Mouse (Mus musculus) heart, embryonic 15.5 days (tissue): Measurements from ENCODE around the gene Chp2. TPM values are rescaled to one million over a fixed set of nuclear protein-coding genes. Genes with fewer than 3 reads are reported as not detected.
"Not testable (repeated sequence)": the region's sequence is repeated elsewhere in the genome, so short reads cannot be mapped to it uniquely, and the experiment has no call there.

Experiments
- ATAC-seq: fragments of 200-750 bp; cut with Nextera tagmentation; replicated peaks from 2 replicates; pipeline ENCODE4 v1.8.0; 2017; ENCODE audit warnings: low read depth, moderate TSS enrichment; ENCODE audit not compliant: insufficient number of reproducible peaks, insufficient read depth, low FRiP score
- H3K27ac ChIP-seq: fragments of 300-500 bp; sonication (generic); 2 replicates; pipeline ENCODE4 v1.5.1; 2015; ENCODE audit warnings: mild to moderate bottlenecking, inconsistent platforms
- H3K27me3 ChIP-seq: fragments of 300-500 bp; sonication (generic); 2 replicates; pipeline ENCODE4 v1.6.1; 2015; ENCODE audit warnings: inconsistent platforms
- H3K36me3 ChIP-seq: fragments of 300-500 bp; sonication (generic); 2 replicates; pipeline ENCODE4 v1.6.1; 2015; ENCODE audit warnings: mild to moderate bottlenecking, inconsistent platforms
- H3K4me1 ChIP-seq: fragments of 300-500 bp; sonication (generic); replicated peaks from 2 replicates; pipeline ENCODE4 v1.6.1; 2015; ENCODE audit warnings: inconsistent platforms
- H3K4me2 ChIP-seq: fragments of 300-500 bp; sonication (generic); 2 replicates; pipeline ENCODE4 v1.6.1; 2015; ENCODE audit warnings: inconsistent platforms, mild to moderate bottlenecking, moderate library complexity
- H3K4me3 ChIP-seq: fragments of 300-500 bp; sonication (generic); 2 replicates; pipeline ENCODE4 v1.5.1; 2015; ENCODE audit warnings: mild to moderate bottlenecking, inconsistent platforms
- H3K9ac ChIP-seq: fragments of 300-500 bp; sonication (generic); 2 replicates; pipeline ENCODE4 v1.6.1; 2015; ENCODE audit warnings: mild to moderate bottlenecking, inconsistent platforms
- H3K9me3 ChIP-seq: fragments of 300-500 bp; sonication (generic); replicated peaks from 2 replicates; pipeline ENCODE4 v1.6.1; 2016; ENCODE audit warnings: inconsistent platforms
- WGBS: fragments of 180-500 bp; shearing (Covaris S2); methylation state at CpG from one replicate; pipeline ENCODE4 v1.1.7; 2015; ENCODE audit warnings: mixed read lengths; 5-methylcytosine and 5-hydroxymethylcytosine counted together
- polyA plus RNA-seq: library from polyadenylated mRNA; unstranded; fragments of >200 nt; fragmentation: Nextera tagmentation; extraction: Ambion mirVana; gene quantifications from 2 replicates; pipeline ENCODE4 v1.2.1, GENCODE M21; 2015

Chp2 gene
- polyA plus RNA-seq, 1 experiment from 2014 or later: 0.49 TPM

DNA sequence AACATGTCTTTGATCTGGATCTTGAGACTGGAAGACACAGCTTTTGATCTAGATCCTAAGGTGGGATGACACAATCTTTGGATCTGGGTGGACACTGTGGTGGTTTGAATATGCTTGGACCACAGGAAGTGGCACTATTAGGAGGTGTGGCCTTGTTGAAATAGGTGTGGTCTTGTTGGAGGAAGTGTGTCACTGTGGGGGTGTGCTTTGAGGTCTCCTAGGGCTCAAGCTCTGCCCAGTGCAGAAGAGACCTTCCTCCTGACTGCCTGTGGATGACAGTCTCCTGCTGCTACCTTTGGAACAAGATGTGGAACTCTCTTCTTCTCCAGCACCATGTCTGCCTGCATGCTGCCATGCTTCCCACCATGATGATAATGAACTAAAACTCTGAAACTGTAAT lies 23.4 kb downstream of the Chp2 start:
- not testable (repeated sequence) for H3K36me3 ChIP-seq, H3K9me3 ChIP-seq, H3K27me3 ChIP-seq, H3K4me1 ChIP-seq, H3K27ac ChIP-seq, H3K9ac ChIP-seq, ATAC-seq, H3K4me2 ChIP-seq, H3K4me3 ChIP-seq

DNA sequence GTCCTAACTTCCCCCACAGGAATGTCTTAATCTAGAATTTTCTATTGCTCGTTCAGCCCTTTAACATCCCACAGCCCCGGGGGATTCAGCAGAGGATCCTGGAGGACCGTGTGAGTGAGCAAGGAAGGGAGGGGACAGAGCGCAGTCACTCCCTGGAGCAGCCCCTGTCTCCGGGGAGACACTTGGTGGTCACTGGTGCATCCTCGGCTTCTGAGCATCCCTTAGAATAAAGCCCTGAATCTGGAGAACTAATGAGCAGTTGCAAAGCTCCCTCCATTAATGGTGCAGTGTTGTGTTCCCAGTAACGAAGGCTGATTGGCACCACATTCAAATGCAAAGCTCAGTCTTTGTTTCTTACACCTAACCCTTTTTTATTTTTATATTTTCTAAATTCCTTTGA lies 24.9 kb downstream of the Chp2 start:
- 50% methylated on average over 7 of the region's 7 CpGs for WGBS
- ATAC-seq: no peak
- Histone ChIP-seq H3K9me3 (no peaks in the 10 kb centered on the region), H3K27ac (no peak overlapping the region), H3K4me2 (no peak overlapping the region), H3K36me3 (no peaks in the 10 kb centered on the region), H3K4me3 (no peak overlapping the region), H3K4me1 (no peaks in the 10 kb centered on the region), H3K9ac (no peak overlapping the region), H3K27me3 (no peaks in the 10 kb centered on the region)

DNA sequence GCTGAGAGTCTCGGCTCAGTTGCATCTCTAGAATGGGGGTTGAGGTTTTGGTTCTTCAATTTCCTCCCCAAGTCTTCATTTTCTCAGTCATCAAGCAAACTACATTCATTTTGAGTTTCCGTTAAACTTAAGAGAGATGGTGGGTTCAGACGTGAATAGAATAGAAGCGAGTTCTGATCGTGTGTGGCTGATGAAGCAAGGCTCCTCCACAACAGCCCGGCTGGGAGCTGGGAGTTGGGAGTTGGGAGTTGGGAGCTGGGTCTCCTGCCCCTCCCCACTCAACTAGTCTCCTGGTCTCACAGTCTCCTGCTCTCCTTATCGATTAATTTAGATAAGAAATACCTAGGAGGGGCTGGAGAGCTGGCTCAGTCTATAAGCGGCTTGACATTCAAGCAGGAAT lies 25.3 kb downstream of the Chp2 start:
- no peaks in the 10 kb centered on the region for H3K36me3 ChIP-seq
- no peaks in the 10 kb centered on the region for H3K27me3 ChIP-seq
- H3K4me2 ChIP-seq: no peak overlapping the region
- H3K27ac ChIP-seq: no peak overlapping the region
- 59% methylated on average over 8 of the region's 8 CpGs for WGBS
- no peaks in the 10 kb centered on the region for H3K4me1 ChIP-seq
- no peak overlapping the region for H3K9ac ChIP-seq
- H3K9me3 ChIP-seq: no peaks in the 10 kb centered on the region
- ATAC-seq: no peak
- no peak overlapping the region for H3K4me3 ChIP-seq

DNA sequence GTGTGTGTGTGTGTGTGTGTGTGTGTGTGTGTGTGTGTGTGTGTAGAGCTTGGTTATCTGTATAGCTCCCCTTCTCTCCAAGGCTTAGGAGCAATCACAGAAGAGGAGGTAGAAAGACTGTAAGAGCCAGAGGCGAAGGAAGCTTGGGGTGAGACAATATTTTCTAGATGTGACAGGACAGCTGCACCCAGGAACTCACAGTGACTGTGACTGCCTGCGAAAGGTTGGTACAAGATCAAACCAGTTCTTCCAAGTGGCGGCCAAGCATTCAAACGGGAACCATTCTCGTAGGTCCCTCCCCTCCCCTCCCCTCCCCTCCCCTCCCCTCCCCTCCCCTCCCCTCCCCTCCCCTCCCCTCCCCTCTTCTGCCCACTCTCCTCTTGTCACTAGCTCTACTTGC lies 26.7 kb downstream of the Chp2 start:
- ATAC-seq: no peak
- no peaks in the 10 kb centered on the region for H3K4me1 ChIP-seq
- 64% methylated on average over 5 of the region's 5 CpGs for WGBS
- no peak overlapping the region for H3K4me2 ChIP-seq
- no peak overlapping the region for H3K4me3 ChIP-seq
- no peak overlapping the region for H3K27ac ChIP-seq
- no peaks in the 10 kb centered on the region for H3K9me3 ChIP-seq
- H3K9ac ChIP-seq: no peak overlapping the region
- H3K36me3 ChIP-seq: no peaks in the 10 kb centered on the region
- no peaks in the 10 kb centered on the region for H3K27me3 ChIP-seq

DNA sequence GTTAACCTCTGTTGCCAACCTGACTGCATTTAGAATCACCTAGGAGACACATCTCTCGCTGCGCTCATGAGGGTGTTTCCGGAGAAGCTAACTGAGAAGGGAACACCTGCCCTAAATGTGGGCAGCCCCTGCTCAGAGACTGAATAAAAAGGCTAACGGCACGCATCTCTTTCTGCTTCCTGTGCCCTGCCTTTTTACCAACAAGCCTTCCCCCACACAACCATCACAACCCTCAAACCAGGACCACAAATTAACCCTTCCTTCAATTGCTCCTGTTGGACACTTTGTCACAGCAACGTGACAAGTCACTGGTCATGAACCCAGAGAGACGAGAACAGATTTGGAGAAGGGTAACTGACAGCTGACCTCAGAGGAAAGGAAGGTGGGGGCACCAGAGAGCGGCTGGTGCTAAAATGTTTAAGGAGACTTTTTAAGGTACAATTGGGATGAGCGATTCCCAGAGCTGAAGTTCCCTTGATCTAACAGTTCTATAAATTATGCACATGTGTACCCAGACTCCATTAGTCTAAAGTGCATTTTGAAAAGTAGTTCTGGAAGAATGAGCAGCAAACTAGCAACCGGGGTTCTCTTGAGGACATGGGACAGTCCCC lies 28.1 kb downstream of the Chp2 start:
- H3K4me1 ChIP-seq: peaks cover 2% of the 10 kb centered on the region; the same call in 1 of the 2 replicates
- H3K9ac ChIP-seq: no peak overlapping the region
- H3K4me3 ChIP-seq: no peak overlapping the region
- no peak for ATAC-seq
- WGBS: 72% methylated on average over 10 of the region's 10 CpGs
- H3K9me3 ChIP-seq: no peaks in the 10 kb centered on the region
- H3K27me3 ChIP-seq: no peaks in the 10 kb centered on the region
- no peaks in the 10 kb centered on the region for H3K36me3 ChIP-seq
- no peak overlapping the region for H3K27ac ChIP-seq
- no peak overlapping the region for H3K4me2 ChIP-seq

DNA sequence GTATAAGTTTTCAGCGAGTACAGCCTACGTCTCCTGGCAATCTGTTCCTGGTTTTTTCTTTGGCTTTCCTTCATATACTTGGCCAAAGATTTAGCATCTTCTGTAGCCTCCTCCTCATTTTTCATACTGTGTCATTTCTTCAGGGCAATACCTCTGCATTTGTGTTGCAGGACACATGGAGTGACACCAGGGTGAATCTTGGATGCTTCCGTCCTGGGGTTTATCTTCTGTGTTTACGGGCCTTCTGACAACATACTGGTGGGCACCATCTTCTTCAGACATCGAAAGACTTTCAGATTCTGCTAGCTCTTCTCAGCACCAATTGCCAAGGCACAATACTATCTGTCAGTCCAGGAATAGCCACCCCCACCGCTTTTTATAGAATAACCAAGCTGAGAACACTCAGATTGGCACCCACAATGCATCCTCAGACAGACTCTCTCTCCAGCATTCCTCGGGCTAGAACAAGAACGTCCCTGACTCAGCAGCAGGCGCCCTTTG lies 30.1 kb downstream of the Chp2 start:
- Histone ChIP-seq H3K27ac (no peak overlapping the region), H3K36me3 (no peaks in the 10 kb centered on the region), H3K4me3 (no peak overlapping the region), H3K4me1 (peaks cover 2% of the 10 kb centered on the region; the same call in 1 of the 2 replicates), H3K9me3 (no peaks in the 10 kb centered on the region), H3K4me2 (no peak overlapping the region), H3K9ac (no peak overlapping the region), H3K27me3 (no peaks in the 10 kb centered on the region)
- WGBS: 72% methylated on average over 9 of the region's 9 CpGs
- no peak for ATAC-seq

DNA sequence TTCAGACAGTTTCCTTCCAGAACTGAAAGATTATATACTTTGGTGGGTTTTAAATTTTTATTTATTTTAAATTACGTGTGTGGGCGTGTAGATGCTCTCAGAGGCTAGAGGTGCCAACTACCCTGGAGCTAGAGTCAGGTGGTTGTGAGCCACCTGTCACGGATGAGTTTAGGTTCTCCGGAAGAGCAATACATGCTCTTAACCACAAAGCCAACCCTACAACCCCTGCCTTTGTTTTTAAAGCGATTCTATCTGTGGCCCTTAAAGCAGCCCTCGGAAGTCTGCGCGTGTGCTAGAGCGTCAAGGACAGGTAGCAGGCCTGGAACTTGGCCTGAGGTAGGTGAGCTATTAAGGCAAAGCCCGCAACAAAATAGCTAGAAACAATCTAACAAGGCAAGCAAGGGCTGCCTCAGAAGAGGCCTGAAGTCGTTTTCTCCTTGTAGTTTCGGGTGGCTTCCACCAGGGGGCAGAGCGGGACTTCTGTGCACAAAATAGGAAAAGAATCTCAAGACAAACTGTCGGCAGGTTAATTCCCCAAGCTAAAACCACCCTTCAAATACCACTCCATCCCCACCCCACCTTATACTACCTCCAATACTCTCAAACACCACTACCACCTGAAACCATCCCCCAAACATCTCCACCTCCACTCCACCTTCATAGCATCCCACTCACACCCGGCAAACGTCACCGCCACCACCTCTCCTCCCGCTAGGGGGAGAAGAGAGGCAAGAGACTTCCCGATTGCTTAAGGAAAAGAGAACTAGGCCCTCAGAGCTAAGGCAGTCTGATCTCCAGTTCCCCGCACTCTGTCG lies 32.1 kb downstream of the Chp2 start:
- Histone ChIP-seq H3K27me3 (no peaks in the 10 kb centered on the region), H3K9ac (no peak overlapping the region), H3K4me2 (peak overlapping the region; percentile 37), H3K4me3 (no peak overlapping the region), H3K27ac (no peak overlapping the region), H3K36me3 (no peaks in the 10 kb centered on the region), H3K9me3 (no peaks in the 10 kb centered on the region), H3K4me1 (peaks cover 2% of the 10 kb centered on the region; the same call in 1 of the 2 replicates)
- ATAC-seq: no peak
- WGBS: 25% methylated on average over 21 of the region's 21 CpGs

DNA sequence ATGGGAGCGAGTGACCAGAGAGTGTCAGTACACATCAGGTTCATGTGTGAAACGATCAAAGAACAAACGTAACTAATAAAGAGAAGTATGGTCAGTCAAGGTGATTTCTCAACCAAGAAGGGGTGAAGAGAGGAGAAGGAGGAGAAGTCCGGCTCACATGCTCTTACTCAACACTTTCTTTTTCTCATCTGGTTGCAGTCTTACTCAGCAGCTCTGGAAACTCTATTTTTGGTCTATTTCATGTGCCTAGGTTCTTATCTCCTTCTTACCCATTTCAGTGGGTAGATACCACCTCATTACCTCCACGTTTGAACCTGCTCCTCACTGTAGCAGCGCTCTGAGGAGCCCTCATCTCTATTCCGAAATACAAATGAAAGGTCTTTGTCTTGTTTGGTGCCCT lies 37.4 kb downstream of the Chp2 start:
- Histone ChIP-seq H3K4me1 (no peaks in the 10 kb centered on the region; the same call in 1 of the 2 replicates), H3K4me3 (no peak overlapping the region)
- WGBS: 68% methylated on average over 7 of the region's 7 CpGs

DNA sequence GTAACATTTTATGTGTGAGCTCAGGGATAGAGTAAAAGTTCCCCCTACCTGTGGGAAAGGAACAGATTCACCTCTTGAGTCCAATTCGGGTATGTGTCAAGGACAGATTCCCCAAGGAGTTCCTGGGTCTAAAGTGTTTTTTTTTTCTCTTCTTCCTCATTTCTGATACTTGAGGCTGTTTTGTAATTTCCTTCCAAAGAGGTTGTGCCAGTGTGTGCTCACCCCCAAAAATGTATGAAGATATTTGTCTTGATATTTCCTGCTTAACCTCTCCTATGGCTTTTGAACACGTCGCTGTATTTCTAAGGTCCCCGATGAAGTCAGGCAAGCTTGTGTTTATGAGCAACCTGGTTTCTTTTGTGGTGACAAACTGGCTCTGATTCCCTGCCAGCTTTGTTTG lies 39.2 kb downstream of the Chp2 start:
- no peaks in the 10 kb centered on the region for H3K9me3 ChIP-seq
- no peak overlapping the region for H3K4me3 ChIP-seq
- H3K4me2 ChIP-seq: no peak overlapping the region
- WGBS: 81% methylated on average over 4 of the region's 4 CpGs
- no peaks in the 10 kb centered on the region for H3K27me3 ChIP-seq
- no peak overlapping the region for H3K27ac ChIP-seq
- H3K36me3 ChIP-seq: no peaks in the 10 kb centered on the region
- no peak overlapping the region for H3K9ac ChIP-seq
- no peaks in the 10 kb centered on the region for H3K4me1 ChIP-seq
- no peak for ATAC-seq

More for the DNA sequence above, 37.4 kb downstream of the Chp2 start:
- no peak overlapping the region for H3K27ac ChIP-seq
- H3K9ac ChIP-seq: no peak overlapping the region
- no peak overlapping the region for H3K4me2 ChIP-seq
- no peaks in the 10 kb centered on the region for H3K9me3 ChIP-seq
- ATAC-seq: no peak
- no peaks in the 10 kb centered on the region for H3K27me3 ChIP-seq
- no peaks in the 10 kb centered on the region for H3K36me3 ChIP-seq

DNA sequence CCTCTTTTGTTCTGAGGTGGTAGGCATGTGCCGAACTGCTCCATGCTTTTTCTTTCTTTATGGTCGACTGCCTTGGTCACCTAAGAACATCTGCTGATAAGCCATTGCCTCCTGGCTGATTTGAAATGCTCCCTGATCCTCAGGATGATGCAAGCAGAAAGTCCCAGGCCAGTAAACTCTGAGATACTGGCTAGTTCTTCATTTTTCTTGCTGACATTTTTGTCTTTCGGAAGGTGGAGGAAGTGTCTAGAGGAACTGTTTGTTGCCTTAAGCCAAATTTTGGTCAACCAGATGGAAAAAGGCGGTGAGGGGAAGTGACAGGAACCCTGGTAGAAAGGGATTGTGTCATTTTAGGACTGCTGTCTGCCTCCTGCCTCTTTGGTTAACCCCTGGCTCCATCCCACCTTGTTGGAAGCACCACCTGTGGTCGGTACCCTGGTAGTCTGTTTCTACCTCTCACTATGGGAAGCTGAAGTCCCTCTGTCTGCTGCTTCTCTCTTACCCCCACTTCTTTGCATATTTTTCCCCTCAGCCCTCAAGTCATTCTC lies 40.8 kb downstream of the Chp2 start:
- WGBS: 79% methylated on average over 5 of the region's 5 CpGs
- H3K9ac ChIP-seq: no peak overlapping the region
- H3K4me2 ChIP-seq: no peak overlapping the region
- H3K9me3 ChIP-seq: no peaks in the 10 kb centered on the region
- ATAC-seq: no peak
- no peak overlapping the region for H3K27ac ChIP-seq
- H3K4me3 ChIP-seq: no peak overlapping the region
- no peaks in the 10 kb centered on the region for H3K36me3 ChIP-seq
- no peaks in the 10 kb centered on the region for H3K27me3 ChIP-seq
- H3K4me1 ChIP-seq: no peaks in the 10 kb centered on the region

DNA sequence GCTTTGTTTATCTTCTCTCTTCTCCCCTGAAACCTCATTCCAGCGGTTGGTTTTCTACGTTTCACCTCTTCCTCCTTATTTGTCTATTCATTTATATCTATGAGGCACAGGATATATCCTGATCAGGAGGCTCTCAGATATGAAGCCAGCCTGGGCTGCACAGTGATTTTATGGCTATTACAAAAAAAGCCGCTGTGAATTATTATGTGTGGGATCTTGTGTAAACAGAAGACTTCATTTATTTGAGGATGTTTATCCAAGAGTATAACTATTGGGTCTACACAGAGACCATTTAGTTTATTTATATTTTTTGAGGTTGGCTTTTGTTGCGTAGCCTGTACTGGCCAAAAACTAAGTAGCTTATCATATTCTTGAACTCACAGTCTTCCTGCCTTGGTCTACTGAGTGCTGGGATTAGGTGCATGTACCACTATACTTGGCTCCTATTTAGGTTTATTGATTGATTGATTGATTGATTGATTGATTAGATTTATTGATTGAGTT lies 49.7 kb downstream of the Chp2 start:
- Histone ChIP-seq H3K4me1 (no peaks in the 10 kb centered on the region), H3K9ac (no peak overlapping the region), H3K4me3 (no peak overlapping the region), H3K27ac (no peak overlapping the region), H3K9me3 (no peaks in the 10 kb centered on the region), H3K27me3 (no peaks in the 10 kb centered on the region), H3K36me3 (no peaks in the 10 kb centered on the region), H3K4me2 (no peak overlapping the region)
- 64% methylated on average over 4 of the region's 4 CpGs for WGBS
- ATAC-seq: no peak
